Mouse (Mus musculus) brown adipose tissue, adult 24 weeks (tissue): ENCODE results near the gene Gabarapl1. TPM values are rescaled to one million over a fixed set of nuclear protein-coding genes. Genes with fewer than 3 reads are reported as not detected.

Experiments used
- H3K27ac ChIP-seq: fragments of 200-500 bp; replicated peaks from 2 replicates; pipeline ENCODE4 v1.5.1; 2012; ENCODE audit warnings: low read depth, mild to moderate bottlenecking, low read length
- H3K4me1 ChIP-seq: fragments of 200-500 bp; 2 replicates; pipeline ENCODE4 v1.6.1; 2012; ENCODE audit warnings: low read length, mixed read lengths; ENCODE audit not compliant: control insufficient read depth, insufficient read depth, insufficient read length
- H3K4me3 ChIP-seq: fragments of 200-500 bp; 2 replicates; pipeline ENCODE4 v1.5.1; 2012; ENCODE audit warnings: low read depth, mild to moderate bottlenecking, low read length, moderate library complexity; ENCODE audit not compliant: insufficient read depth
- polyA plus RNA-seq: library from polyadenylated mRNA; stranded (reverse); fragments of >200 nt; gene quantifications from 2 replicates; pipeline ENCODE4 v1.2.4, GENCODE M21; 2012; ENCODE audit not compliant: missing spikeins, insufficient read depth, insufficient read length

The Gabarapl1 gene
- polyA plus RNA-seq, 1 experiment = 147 TPM

DNA sequence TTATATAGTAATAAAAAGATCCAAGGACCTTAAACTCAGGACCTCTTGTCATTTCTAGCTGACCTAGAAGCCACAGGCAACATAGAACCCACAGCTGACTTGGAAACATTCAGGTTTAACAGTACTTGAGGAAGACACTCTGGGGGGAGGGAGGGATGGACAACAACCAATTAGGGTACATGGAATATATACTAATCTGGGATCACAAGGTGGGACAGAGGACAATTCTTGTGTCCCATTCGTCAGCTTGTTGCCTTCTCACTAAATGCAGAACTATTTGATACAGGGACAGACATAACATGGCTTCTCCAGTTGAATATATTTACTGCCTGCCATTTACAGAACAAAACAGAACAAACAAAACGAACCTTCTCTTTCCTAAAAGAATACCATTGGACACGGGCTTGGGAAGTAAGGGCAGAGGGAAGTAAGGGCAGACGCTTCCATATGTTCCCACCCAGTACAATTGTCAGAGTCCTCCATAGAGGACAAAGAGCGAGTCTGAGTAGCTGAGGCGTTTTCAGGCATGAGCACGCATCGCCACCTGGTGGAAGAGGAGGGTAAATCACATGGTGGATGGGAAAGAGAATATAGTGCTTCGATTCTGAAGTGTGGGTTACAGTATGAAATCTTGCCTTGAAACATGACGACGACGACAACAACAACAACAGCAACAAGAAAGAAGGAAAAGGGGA, 26.1 kb downstream of the Gabarapl1 start:
- no peak overlapping the region for H3K27ac ChIP-seq
- no peaks in the 10 kb centered on the region for H3K4me1 ChIP-seq
- H3K4me3 ChIP-seq = no peak overlapping the region

DNA sequence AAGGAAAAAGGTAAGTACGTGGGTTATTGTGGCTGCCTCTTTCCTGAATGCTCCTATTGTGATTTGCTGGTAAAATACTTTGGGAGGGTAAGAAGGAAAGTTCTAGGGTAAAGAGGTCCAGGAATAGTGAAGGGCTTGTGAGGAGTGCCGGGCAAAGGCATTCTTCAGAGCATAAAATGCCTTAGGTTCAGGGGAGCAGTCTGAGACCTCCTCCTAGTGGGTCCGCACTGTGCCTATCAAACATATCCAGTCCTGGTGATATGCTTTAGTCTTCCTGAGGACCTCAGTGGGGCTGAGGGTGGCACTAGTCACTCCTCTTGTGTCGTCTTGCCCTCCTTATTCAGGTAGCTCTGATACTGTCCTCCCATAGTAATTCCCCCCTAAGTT, 26.7 kb downstream of the Gabarapl1 start:
- H3K4me1 ChIP-seq = no peaks in the 10 kb centered on the region

DNA sequence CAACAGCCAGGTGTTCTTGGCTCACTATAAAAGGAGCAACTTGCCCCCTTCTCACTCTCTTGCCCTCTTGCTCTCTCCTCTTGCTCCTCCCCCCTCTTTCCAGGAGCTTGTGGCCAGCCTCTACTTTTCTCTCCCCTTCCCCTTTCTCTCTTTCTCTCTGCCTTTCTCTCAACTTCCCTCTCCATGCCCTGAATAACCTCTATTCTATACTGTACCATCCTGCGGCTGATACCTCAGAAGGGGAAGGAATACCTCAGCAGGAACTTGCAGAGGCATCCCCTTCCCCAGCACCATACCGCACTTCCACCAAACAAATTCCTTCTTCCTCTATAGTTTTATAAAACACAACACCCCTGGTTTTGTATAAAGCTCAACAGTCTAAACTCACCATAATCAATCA, 32.3 kb downstream of the Gabarapl1 start:
- no peak overlapping the region for H3K4me3 ChIP-seq
- H3K4me1 ChIP-seq = no peaks in the 10 kb centered on the region
- no peak overlapping the region for H3K27ac ChIP-seq

More for the DNA sequence above, 26.7 kb downstream of the Gabarapl1 start:
- no peak overlapping the region for H3K27ac ChIP-seq
- no peak overlapping the region for H3K4me3 ChIP-seq

DNA sequence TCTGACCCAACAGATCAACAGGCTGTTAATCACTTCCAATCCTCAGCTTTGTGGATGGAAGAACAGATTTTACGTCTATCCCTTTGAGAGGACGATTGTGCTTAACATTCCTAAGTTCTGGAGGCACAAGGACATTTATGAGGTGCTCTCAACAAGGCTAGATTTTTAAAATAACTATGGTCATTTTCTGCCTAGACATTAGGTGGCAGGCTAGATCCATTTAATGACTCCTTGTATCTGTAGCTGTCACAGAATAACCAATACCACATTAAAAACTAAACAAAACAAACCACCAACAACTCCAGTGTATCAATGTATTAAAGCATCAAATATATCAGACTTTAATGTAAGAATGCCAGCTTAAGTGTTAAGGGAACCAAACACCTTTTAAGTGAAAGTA, 42.4 kb downstream of the Gabarapl1 start:
- Histone ChIP-seq H3K4me1 (no peaks in the 10 kb centered on the region), H3K4me3 (no peak overlapping the region), H3K27ac (no peak overlapping the region)

DNA sequence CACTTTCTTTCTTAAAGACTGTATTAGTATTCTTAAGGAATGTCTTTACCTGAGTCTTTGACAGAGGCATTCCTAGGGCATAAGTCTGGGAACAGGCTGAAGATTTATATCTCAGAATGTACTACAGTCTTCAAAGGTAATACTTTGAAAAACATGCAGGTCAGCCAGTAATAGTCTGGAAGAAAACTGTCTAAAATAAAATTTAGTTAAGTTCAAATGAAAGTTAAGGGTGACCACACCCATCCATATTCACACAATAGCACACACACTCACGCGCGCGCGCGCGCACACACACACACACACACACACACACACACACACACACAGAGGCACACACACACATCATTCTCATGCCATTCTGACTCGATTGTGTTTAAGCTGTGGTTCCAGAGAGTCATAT, 44.6 kb downstream of the Gabarapl1 start, which contains the start of gene Klre1:
TSS of gene Klre1 (plus strand) at position 301 of the 400 bp plus-strand sequence.
- H3K4me3 ChIP-seq = no peak within 1 kb of the TSS
- H3K27ac ChIP-seq = no peak within 1 kb of the TSS
- no peaks in the 10 kb centered on the region for H3K4me1 ChIP-seq

DNA sequence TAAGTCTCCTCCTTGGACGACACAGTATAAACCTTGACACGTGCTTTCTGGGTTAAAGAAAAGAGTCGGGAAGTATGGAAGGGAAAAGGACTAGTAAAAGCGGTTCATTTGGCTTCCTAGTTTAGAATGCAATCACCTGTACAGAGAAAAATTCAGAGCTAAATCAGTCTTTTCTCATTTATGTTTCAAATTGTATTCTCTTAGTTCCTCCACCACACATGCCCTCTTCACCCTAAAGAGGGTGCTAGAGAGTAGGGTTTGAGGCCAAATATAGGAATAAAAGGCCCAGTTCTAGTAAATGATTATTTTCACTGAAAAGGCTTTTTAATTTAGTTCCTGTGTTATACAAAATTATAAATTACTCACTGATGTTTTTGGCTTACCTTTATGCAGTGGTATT, 48.3 kb downstream of the Gabarapl1 start:
- Histone ChIP-seq H3K27ac (no peak overlapping the region), H3K4me1 (no peaks in the 10 kb centered on the region), H3K4me3 (no peak overlapping the region)

DNA sequence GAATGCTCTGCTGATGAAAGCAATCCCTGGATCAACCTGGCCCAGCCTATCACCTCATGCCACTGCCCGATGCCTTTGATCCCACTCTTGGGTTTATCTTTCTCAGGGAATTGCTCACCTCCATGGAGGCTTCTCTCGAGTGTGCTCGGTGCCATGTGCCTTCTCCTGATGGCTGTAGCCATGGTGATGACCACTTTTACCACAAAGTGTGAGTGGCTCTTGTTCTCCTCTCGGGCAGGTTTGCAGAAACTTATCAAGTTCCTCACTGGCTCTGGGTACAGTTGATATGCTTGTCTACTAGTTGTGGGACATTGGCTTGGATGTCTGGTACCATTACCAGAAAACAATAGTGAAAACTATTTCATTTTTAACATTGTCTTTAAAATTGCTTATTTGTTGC, 48.9 kb downstream of the Gabarapl1 start:
- no peak overlapping the region for H3K4me3 ChIP-seq
- H3K4me1 ChIP-seq = no peaks in the 10 kb centered on the region
- no peak overlapping the region for H3K27ac ChIP-seq

DNA sequence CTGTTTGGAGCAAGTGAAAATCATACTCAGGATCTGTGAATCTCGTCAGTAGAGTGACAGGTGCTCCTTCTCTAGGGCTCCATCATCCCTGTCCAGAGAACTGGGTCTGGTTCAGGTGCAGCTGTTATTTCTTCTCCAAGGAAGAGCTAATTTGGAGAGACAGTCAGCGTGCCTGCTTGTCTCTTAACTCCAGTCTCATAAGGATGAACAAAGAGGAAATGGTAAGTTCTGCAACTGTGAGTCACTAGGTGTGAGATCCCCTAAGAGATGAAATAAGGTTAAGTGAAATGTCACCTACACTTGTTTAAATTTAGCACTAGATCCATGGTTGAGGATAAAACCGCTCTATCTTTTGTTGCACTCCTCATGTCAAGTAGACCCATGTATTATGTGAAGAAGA, 50.1 kb downstream of the Gabarapl1 start:
- no peak overlapping the region for H3K27ac ChIP-seq

DNA sequence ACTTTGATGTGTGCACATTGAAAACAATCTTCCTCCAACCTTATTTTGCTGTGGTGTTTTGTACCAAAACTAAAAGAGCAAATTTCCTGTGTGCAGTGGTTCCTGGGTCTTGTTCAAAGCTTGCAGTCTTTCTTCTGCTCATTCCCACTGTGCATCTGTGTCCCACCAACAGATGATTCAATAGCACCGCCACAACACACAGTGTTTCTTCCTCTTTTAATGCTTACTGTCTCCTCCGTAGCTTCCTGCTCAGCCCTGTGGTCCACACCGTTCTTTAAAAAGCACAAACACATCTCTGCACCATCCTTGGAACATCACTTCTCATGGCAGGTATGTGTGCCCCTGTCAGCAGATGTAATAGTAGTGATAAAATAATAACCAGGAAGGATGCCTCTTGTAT, 58.5 kb downstream of the Gabarapl1 start, which contains the start of gene Klrd1:
TSS of gene Klrd1 (plus strand) at position 275 of the 400 bp plus-strand sequence.
- H3K4me3 ChIP-seq = no peak within 1 kb of the TSS
- no peaks in the 10 kb centered on the region for H3K4me1 ChIP-seq

More for the DNA sequence above, 50.1 kb downstream of the Gabarapl1 start:
- H3K4me1 ChIP-seq = no peaks in the 10 kb centered on the region
- H3K4me3 ChIP-seq = no peak overlapping the region

More for the DNA sequence above, 58.5 kb downstream of the Gabarapl1 start, which contains the start of gene Klrd1:
- H3K27ac ChIP-seq = no peak within 1 kb of the TSS

Other genes starting within 250 kb of the Gabarapl1 start
- gene 4922502D21Rik, start 201.4 kb upstream of the Gabarapl1 start, polyA plus RNA-seq = not detected in 2 replicates
- 2.7 and 6.3 TPM in 2 replicates for gene Clec12a, start 190.5 kb upstream of the Gabarapl1 start, polyA plus RNA-seq
- gene Clec12b, start 147.3 kb upstream of the Gabarapl1 start, polyA plus RNA-seq = not detected in 2 replicates
- gene Clec1b, start 135.9 kb upstream of the Gabarapl1 start, polyA plus RNA-seq = not detected in 2 replicates
- 0.63 TPM in 1 of 2 replicates, not detected in the other for gene Clec9a, start 124.3 kb upstream of the Gabarapl1 start, polyA plus RNA-seq
- gene Clec1a, start 81.2 kb upstream of the Gabarapl1 start, polyA plus RNA-seq = 2.1 and 2.5 TPM in 2 replicates
- gene Olr1, start 26.0 kb upstream of the Gabarapl1 start, polyA plus RNA-seq = not detected in 2 replicates
- gene Tmem52b, start 20.6 kb upstream of the Gabarapl1 start, polyA plus RNA-seq = not detected in 2 replicates
- not detected in 2 replicates for gene Klre1, start 44.7 kb downstream of the Gabarapl1 start, polyA plus RNA-seq
- 2.0 TPM in 1 of 2 replicates, not detected in the other for gene Klrd1, start 58.6 kb downstream of the Gabarapl1 start, polyA plus RNA-seq
- 0.83 and 1.1 TPM in 2 replicates for gene Klrk1, start 90.7 kb downstream of the Gabarapl1 start, polyA plus RNA-seq
- not detected in 2 replicates for gene Klrc3, start 110.2 kb downstream of the Gabarapl1 start, polyA plus RNA-seq
- gene Klrc2, start 127.5 kb downstream of the Gabarapl1 start, polyA plus RNA-seq = not detected in 2 replicates
- gene Klrc1, start 145.8 kb downstream of the Gabarapl1 start, polyA plus RNA-seq = not detected in 2 replicates
- not detected in 2 replicates for gene Klri1, start 184.0 kb downstream of the Gabarapl1 start, polyA plus RNA-seq
- not detected in 2 replicates for gene Klri2, start 207.3 kb downstream of the Gabarapl1 start, polyA plus RNA-seq